Mouse (Mus musculus) layer of hippocampus, adult 8-10 months (tissue): ENCODE measurements around the gene Xrcc6. TPM values are rescaled to one million over a fixed set of nuclear protein-coding genes. Genes with fewer than 3 reads are reported as not detected.
A peak's percentile ranks its signal among the peaks of the same experiment; 100 is the strongest.

Source experiments
- DNase-seq, 2 experiments: peaks; one replicate each; pipeline ENCODE4 v3.0.0; 2022; ENCODE audit warnings: low spot score in 2 of 2
- total RNA-seq, 4 experiments: library from RNA; stranded (reverse); gene quantifications; 2 replicates each; pipeline ENCODE4 v1.2.4; 2022

The Xrcc6 gene
- total RNA-seq = 10 to 100 TPM; 27.4 to 35.4 (median 28.9) TPM

DNA sequence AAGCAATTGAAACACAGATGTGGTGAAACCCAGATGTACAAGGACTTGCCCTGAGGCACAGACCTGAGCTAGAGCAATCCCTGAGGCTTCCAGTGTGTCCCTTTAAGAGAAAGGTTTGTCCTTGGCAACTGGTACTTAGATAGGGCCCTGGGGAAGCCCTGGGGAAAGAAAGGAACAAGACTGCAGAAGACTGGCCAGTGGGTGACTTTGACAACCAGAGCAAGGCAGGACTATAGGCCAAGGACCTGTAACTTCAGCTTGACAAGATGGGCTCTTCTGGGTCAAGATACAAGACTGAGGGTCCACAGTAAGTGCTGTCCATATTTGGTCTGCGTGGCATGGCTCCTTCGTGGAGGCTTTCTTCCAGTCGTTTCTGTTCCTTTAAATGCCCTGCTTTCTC, at the start of gene Xrcc6:
Gene Xrcc6 (plus strand): TSS at position 190 of the 400 bp plus-strand sequence.
- DNase-seq = no peak

DNA sequence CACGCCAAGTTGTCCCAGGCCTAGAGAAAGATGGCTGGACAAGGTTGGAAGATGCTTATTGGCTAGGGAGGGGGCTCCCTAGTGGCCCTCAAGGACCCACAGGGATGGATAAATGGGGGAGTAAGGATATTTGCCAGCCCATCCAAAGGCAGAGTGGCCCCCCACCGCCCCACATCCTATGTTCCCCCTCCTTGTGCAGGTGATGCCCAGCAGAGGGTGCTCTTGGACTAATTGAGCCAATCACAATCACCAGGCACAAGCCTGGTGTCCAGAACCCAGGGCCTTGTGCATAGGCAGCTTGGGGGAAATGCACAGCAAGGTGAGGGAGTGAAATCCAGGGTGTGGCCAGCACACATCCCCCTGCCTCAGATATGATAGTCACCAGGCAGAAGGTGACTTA, 49.4 kb upstream of the Xrcc6 start:
- DNase-seq = no peak

DNA sequence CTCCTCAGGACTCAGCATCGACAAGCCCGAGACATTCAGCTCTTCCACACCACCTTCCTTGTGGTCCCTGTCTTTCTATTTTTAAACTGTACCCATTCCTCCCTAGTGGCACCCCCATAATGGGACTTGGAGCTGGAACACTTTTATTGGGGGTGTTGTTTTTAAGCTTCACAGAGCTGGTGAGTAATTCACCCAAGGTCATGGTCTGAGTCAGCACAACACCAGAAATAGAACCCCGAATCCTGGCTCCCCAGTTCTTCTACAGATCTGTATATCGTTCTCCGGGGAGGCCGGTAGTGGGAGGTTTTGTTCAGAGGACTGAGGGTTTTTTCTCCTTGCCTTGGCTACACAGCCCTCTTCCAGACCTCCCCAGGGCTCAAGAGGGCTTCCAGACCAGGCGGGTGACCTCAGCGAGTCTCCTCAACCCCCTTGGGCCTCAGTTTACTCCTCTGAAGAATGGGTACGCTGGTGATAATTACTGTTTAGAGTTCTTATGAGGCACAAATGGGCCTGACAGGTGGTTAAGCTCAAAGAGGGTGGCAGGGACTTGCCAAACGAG, 48.4 kb upstream of the Xrcc6 start:
- DNase-seq = no peak

DNA sequence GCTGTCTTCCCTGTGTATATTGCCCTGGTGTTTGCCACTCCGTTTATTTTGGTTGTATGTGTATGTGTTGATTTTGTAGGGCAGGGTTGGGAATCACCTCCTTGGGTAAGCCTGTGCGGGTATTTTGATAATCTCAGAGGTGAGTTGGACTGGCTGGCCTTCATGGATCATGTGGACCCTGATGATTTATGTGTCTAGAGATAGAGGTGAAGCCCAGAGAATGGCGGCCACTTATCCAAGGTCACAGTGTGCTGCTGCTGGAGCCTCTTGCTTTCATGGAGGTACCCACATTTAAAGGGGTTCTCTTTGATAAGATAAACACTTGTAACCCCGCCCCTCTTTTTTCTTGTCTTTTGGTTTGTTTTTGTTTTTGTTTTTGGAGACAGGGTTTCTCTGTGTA, 47.9 kb upstream of the Xrcc6 start:
- no peak for DNase-seq

DNA sequence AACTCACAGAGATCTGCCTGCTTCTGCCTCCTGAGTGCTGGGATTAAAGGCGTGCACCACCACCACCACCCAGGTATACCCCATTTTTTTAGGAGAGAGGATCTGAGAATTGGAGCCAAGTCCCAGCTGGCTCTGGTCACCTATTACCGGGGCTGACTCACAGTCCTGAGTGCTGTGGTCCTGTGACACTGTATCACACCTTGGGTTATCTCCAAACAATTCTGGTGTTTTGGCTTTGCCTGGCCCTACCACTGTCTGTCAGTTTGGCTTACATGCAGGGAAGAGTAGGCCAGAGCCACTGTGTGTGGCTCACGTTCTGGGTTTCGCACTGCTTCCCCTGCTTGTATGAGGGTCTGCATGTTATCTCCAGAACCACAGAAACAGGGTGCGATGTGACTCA, 47.4 kb upstream of the Xrcc6 start:
- no peak for DNase-seq

DNA sequence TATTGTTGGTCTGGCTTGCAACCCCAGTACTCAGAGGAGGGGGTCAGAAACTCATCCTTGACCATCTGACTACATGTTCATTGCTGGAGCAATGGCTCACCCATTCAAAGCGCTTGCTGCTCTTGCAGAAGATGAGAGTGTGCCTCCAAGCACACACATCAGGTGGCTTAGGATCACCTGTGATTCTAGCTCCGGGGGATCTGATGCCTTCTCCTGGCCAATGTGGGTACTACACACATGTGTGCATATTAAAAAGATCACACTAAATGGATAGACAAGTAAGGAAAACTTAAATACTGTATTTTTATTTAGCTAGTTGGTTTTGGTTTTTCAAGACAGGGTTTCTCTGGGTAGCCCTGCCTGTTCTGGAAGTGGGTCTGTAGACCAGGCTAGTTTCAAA, 46.6 kb upstream of the Xrcc6 start:
- no peak for DNase-seq

DNA sequence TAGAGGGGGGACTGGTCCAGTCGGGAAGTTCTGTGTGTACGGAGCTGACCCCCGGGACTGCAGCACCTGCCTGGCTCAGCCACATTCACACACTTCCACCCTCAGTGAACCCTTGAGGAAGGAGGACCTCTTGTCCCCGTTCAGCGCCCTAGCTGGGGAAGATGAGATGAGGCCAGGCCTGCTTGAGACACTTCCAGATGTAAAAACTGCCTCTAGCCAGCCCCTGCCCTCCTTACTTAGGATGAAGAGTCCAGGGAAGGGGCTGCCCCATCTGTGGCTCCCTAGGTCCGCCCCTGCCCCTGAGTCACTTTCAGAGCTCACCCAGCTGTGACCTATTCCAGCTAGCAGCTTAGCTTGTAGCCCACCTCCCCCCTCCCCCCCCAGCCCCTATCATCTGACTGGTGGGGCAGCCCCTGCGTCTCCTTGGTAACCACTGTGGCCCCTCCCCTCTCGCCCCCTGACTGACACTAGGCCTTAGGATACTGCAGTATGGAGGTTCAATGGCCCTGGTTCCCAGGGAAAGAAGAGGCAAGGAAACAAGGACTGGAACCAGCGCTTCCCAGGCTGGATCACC, 44.4 kb upstream of the Xrcc6 start:
- no peak for DNase-seq

DNA sequence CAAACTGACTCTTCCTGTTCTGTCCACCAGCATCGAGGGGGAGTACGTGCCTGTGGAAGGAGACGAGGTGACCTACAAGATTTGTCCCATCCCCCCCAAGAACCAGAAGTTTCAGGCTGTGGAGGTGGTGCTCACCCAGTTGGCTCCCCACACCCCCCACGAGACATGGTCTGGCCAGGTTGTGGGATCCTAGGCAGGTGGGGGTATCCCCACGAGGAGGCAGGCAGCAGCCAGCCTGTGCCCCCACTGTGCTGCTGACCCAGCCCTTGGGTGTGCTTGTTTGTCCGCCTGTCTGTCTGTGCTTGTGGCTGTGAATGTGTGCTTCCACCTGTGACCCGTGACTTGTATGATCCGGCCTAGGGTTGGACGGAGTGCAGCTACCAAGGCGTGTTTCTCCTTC, 38.6 kb upstream of the Xrcc6 start:
- DNase-seq = no peak

DNA sequence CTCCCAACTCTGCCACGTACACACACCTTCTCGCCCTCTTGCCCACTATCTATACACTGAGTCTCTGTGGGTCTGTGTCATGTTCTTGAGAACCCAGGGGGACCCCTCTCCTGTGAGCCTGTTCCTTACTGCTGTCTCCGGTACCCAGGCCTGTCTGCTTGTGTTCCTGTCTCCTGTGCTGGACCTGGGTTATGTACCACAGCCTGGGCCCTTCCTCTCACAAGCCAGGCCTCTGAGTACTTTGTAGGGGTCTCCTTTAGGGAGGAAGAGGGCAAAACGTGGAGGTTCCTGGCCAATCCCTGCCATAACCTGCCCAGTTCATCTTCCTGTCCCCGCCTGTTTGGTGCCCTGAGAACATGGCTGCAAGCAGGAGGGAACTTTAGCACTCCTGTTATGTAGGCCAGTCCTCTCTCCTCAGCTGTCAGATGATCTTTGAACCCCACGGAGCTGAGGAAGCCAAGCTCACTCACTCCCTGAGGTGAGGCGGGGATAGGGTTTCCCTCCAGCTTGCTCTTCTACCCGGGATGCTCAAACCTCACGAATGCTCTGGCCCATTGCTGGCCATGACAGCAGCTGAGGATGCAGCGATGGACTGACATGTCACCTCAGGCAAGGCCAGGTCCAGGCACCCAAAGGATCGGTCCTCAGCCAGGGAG, 38.0 kb upstream of the Xrcc6 start:
- DNase-seq = no peak

DNA sequence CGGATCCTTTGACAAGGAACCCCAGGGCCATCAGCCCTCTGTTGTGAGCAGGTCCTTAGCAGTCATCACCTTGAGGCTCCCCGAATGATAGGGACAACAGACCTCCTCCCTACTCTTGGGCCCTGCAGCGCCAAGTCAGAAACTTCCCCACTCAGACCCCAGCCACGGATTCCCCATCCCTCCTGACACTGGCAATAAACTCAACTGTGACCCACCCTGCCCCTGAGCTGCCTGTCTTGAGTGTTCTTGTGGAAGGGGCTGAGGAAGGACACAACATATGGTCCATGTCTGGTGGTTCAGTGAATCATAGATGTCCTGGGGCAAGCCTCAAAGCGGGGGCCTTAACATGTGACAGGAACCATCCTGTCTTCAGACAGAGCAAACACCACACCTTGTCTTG, 36.9 kb upstream of the Xrcc6 start:
- DNase-seq = no peak

DNA sequence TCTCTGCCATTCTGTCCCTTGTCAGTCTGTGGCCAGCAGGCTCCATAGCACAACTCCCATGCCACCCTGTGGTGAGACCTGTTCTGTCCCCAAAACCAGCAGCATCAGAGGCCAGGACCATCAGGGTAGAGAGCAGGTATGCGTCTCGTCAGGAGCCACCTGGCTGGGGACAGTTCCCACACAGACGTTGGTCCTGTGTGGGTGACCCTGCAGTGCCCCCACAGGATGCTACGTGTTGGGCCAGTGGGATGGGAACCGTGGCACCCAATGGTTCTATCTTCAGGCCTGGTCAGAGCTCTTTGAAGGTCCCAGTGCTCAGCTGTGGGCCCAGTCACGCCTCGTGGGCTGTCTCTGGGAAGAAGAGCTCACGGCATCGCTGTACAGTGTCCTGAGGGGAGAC, 36.5 kb upstream of the Xrcc6 start:
- DNase-seq = no peak

DNA sequence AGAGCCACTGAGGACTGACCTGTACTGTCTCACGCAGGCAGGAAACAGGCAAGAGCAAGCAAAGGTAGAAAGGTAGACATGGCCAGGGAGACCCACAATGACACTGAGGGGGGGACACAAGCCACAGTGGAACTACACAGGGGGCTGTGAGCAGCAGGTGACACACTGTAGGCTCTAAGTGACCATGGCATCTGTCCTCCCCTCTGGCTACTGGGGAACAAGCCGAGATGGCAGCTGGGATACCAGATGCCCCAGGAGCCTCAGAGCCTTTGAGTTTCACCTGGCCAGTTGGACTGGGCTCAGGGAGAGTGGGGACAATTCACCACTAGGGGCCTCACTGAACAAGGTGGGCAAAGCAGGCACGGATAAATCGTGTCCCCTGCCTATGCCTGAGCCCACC, 35.3 kb upstream of the Xrcc6 start:
- no peak for DNase-seq

DNA sequence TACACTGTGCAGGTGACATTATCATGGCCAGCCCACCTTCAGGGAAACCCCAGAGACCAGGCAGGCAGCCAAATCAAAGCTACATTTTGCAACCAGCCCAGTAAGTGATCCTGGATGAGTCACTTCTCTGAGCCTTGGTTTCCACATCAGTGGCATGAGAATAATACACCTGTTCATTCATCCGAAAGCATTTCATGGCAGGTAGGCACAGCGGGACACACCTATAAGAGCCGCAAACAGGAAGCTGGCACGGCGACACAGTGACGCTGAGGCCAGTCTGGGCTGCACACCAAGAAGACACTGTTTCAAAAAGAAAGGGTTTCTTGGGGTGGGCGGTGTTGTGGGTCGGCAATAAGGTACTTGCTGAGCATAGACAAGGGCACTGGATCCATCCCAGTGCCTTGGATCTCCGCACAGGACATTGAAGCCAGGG, 33.5 kb upstream of the Xrcc6 start:
- DNase-seq = no peak

DNA sequence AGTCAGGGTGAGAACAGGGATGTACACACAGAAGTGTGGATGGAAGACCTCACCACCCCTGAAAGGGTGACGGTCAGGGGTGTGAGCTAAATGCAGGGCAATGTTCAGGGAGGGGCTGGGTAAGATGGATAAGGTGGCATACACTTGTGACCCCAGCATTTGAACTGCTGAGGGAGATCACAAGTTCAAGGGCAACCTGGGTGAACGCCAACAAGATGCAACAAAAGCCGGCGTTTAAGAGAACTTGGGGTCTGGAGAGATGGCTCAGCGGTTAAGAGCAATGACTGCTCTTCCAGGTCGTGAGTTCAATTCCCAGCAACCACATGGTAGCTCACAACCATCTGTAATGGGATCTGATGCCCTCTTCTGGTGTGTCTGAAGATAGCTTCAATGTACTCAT, 32.9 kb upstream of the Xrcc6 start:
- DNase-seq = no peak

DNA sequence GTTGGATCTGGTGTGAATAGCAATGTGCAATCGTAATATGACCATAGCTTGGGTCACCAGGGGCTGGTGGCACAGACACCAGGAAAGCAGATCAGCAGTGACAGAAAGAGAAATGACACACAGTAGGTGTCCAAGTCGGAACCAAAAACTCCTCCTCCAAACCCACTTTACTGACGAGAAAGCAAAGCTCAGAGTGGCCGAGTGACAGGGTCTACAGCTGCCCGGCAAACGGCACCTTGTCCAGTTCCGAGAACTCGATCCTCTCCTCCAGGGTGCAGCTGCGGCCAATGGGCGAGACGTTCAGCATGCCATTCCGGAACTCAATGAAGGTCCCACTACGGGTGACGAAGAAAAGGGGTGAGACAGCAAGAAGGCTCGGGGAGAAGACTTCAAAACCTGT, 32.2 kb upstream of the Xrcc6 start:
- no peak for DNase-seq

DNA sequence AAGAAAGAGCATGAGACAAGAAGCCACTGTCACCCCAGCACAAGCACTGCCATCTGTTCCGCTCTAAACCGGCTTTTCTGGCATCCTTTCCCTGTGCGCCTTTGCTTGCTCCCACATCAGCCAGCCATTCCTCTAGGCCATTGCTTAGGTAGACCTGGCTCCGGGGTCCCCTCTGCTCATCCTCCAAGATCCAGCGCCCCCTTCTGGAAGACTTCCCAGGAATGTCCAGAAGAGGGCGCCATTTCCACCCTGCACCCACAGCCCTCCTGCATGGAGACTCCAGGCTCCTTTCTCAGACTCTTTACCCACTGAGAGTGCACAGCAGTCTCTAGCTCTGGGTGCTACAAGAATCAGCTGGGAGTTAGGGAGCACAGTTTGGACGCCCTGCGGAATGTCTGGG, 31.2 kb upstream of the Xrcc6 start:
- peak in 1 of 2 experiments; percentile 56 for DNase-seq

DNA sequence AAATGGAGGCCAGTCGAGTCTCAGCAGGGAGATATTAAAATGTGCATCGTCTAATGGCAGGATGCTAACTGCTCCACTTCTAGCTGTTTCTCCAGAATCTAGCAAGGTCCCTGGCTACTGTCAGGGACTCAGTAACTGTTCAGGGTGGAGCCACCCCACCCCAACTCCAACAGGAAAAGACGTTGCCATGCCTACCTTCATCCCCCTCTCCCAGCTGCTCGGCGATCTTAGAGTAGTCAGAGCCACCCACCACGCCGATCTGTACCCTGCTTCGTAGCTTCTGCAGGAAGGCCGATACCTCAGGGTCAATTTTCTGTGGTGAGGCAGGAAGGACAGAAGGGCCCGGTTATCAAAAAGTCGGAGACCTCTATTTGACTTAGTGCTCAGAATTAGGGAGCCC, 30.0 kb upstream of the Xrcc6 start:
- DNase-seq = no peak

DNA sequence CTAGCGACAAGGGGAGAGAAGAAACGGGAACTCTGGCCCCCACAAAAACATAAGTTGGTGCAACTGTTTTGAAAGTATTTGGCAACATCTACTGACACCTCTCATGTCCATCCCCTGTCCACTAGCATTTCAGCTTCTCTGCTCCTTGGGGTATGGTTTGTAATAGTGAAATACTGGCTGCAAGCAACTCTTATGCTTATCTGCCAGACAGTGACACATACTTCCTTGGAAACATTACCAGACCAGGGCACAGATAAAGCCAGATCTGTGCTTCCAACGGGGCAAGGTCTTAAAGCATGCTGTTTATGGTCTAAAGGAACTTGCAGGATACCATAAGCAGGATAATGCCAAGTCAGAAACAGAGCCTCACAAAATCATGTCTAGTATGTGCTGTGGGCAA, 28.7 kb upstream of the Xrcc6 start:
- no peak for DNase-seq

DNA sequence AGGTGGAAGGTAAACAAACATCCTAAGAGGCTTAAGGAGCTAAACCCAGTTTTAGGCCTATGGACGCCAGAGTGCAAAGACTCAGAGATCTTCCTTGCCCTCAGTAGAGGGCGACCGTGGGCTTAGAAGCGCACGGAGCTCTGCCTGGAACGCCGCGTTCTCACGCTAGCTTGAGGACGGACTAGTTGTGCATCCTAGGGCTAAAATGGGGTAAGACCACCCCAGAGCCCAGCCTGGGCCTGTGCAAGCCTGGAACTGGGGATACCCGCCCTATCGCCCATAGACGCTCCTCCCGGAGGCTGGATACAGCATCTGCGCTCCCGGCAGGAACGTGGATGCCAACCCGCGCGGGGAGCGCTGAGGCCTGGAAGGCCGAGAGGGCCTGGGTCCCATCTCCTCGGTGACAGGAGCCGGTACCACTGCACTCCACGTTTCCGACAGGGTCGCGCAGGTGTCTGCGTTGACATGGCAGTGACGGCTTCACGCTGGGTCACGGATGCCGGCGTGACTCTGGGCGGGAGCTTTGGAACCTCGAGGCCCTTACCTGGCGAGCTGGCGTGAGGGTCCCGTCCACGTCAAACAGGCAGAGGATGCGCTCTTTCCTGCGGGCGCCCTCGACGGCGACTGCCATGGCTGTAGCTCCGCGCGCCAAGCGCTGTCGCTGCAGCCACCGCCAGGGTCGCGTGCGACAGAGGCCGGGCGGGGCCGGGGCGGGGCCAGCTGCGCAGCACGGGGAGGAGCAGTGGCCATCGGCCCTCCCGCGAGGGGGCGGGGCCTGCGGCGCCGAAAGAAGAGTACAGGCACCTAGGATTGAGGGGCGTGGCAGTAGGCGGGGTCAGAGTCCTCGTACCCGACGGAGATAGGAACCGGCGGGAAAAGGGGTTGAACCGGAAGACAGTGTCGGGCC, 27.2 kb upstream of the Xrcc6 start, which contains the start of gene Pmm1:
Gene Pmm1 (minus strand): TSS at position 760 of the 907 bp plus-strand sequence.
- peak; percentile 96 for DNase-seq

DNA sequence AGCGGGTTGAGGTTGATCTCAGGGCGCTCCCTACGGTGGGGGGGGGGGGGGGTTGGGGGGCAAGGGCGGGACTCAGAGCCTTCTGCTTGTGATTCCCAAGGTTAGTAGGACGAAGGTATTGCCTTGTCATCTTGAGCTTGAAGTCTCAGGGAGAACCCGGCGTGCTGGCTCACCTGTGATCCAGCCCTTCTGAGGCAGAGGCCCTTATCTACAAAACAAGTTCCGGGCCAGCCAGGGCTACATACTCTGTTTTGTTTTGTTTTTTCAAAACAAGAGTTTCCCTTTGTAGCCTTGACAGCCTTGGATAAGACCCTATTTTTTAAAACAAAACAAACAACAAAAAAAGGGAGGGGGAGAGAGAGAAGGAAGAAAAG, 26.6 kb upstream of the Xrcc6 start:
- DNase-seq = no peak

DNA sequence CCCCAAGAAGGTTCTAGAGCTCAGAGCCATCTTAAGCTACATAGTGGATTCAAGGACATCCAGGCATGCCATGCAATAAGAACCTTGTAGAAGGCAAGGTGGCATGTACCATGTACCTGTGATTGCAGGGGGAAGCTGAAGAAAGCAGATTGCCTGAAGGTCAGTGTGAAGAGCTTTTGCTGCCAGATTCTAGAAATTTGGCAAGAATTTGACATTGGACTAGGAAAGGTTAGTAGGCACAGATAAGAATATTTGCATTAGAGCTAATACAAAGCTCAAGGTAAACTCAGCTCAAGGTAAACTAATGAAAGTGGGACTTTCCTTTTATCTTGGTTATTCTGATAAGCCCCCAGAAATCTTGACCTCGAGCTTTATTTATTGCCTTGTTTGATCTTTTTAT, 23.4 kb upstream of the Xrcc6 start:
- no peak for DNase-seq

DNA sequence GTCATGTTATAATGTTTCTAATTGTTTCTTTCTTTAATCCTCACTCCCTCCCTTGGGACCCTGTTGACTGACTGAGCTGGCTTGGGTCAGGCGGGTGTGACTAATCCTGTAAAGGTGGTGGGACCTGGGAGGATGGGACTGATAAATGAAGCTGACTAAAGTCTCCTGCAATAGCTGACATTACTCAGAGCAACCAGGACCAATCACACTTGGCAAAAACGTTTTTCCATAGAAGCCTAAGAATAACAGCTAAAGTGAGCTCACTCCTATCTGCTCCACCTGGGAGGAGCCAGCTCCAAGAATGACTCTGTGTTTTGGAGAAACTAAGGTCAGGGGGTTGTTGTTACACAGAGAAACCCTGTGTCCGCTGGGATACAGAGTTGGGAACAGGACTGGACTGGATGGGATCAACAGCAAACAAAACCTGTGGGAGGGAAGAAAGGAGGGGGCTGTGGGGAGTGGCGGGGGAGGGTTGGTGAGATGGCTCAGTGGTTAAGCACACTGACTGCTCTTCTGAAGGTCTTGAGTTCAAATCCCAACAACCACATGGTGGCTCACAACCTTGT, 22.6 kb upstream of the Xrcc6 start:
- DNase-seq = no peak
